Mouse (Mus musculus): ENCODE results near the gene Nek7. TPM values are rescaled to one million over a fixed set of nuclear protein-coding genes. Genes with fewer than 3 reads are reported as not detected.

Gene Nek7
- polyA plus RNA-seq, 1 experiment from 2014 or later: 44.7 TPM

- Histone ChIP-seq H3K4me1 (ENCODE audit: control insufficient read depth, insufficient read depth, low read length) (no peaks in the 10 kb centered on the region), H3K4me2 (replicated peaks; ENCODE audit: low read depth, low read length) (no peak overlapping the region), H3K27me3 (ENCODE audit: control insufficient read depth, insufficient read depth, low read length) (no peaks in the 10 kb centered on the region), H3K9me3 (ENCODE audit: control insufficient read depth, low read depth, low read length) (no peaks in the 10 kb centered on the region; the same call in 1 of the 2 replicates), H3K27ac (ENCODE audit: low read length) (no peak overlapping the region), H3K9ac (replicated peaks; ENCODE audit: low read depth, low read length) (no peak overlapping the region), H3K4me3 (ENCODE audit: low read depth, low read length) (no peak overlapping the region), H3K36me3 (ENCODE audit: control insufficient read depth, insufficient read depth, low read length) (no peaks in the 10 kb centered on the region)
- 75% methylated on average over 3 of the region's 3 CpGs for WGBS
- ATAC-seq (ENCODE audit: insufficient number of reproducible peaks, insufficient read depth, low FRiP score, low read depth): no peak
Observed at GRCm38 (mm10) chr1:138558342-138558741, 61.6 kb downstream of the Nek7 start.

DNA sequence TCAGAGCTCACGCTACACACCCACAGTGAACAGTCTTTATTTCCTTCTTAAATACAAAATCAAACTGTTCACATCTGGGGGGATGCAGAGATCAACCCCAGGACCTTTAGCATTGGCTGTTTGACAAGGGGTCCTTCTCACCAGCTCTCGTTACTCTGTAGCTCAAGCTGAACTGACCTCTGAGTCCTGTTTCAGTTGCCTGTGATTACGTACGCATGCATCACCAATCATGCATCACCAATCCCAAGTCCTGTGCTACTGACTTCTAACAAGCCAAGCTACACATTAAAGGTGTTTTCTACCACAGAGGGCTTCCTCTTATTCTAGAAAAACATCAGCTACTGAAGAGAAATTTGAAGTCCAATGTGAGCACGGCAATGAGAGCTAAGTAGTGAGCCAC, 65.0 kb downstream of the Nek7 start:
- no peak overlapping the region for H3K27ac ChIP-seq (ENCODE audit: low read length)
- no peaks in the 10 kb centered on the region for H3K36me3 ChIP-seq (ENCODE audit: control insufficient read depth, insufficient read depth, low read length)
- WGBS: 94% methylated on average over 5 of the region's 5 CpGs
- no peak overlapping the region for H3K4me2 ChIP-seq (replicated peaks; ENCODE audit: low read depth, low read length)
- no peak overlapping the region for H3K9ac ChIP-seq (replicated peaks; ENCODE audit: low read depth, low read length)
- H3K27me3 ChIP-seq (ENCODE audit: control insufficient read depth, insufficient read depth, low read length): no peaks in the 10 kb centered on the region
- H3K9me3 ChIP-seq (ENCODE audit: control insufficient read depth, low read depth, low read length): no peaks in the 10 kb centered on the region; the same call in 1 of the 2 replicates
- H3K4me1 ChIP-seq (ENCODE audit: control insufficient read depth, insufficient read depth, low read length): no peaks in the 10 kb centered on the region
- H3K4me3 ChIP-seq (ENCODE audit: low read depth, low read length): no peak overlapping the region
- ATAC-seq (ENCODE audit: insufficient number of reproducible peaks, insufficient read depth, low FRiP score, low read depth): no peak

- Histone ChIP-seq H3K27me3 (ENCODE audit: control insufficient read depth, insufficient read depth, low read length) (no peaks in the 10 kb centered on the region), H3K4me2 (replicated peaks; ENCODE audit: low read depth, low read length) (no peak overlapping the region), H3K4me3 (ENCODE audit: low read depth, low read length) (no peak overlapping the region), H3K4me1 (ENCODE audit: control insufficient read depth, insufficient read depth, low read length) (no peaks in the 10 kb centered on the region), H3K36me3 (ENCODE audit: control insufficient read depth, insufficient read depth, low read length) (no peaks in the 10 kb centered on the region), H3K9ac (replicated peaks; ENCODE audit: low read depth, low read length) (no peak overlapping the region), H3K9me3 (ENCODE audit: control insufficient read depth, low read depth, low read length) (no peaks in the 10 kb centered on the region; the same call in 1 of the 2 replicates), H3K27ac (ENCODE audit: low read length) (no peak overlapping the region)
- 48% methylated on average over 6 of the region's 6 CpGs for WGBS
- ATAC-seq (ENCODE audit: insufficient number of reproducible peaks, insufficient read depth, low FRiP score, low read depth): no peak
Observed at GRCm38 (mm10) chr1:138550184-138550583, 69.8 kb downstream of the Nek7 start.

DNA sequence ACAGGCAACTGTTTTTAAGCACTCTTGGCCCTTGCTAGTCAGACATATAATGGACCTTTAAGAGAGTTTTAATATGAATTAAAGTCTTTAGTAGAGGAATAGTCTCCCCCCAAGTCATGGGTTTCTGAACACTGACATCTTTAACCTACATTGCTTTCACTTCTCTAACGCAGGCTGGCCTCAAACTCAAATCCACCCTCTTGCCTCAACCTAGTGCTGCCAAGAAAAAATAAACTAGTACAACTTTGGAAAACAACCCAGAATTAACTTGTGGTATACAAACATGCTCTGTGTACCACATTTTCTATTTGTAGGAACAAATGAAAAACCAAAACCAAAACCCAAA, 77.8 kb downstream of the Nek7 start:
- WGBS: 84% methylated on average over 1 of the region's 1 CpGs
- H3K4me3 ChIP-seq (ENCODE audit: low read depth, low read length): no peak overlapping the region
- no peaks in the 10 kb centered on the region for H3K36me3 ChIP-seq (ENCODE audit: control insufficient read depth, insufficient read depth, low read length)
- H3K4me1 ChIP-seq (ENCODE audit: control insufficient read depth, insufficient read depth, low read length): no peaks in the 10 kb centered on the region; the same call in 1 of the 2 replicates
- peak overlapping the region; percentile 59; the same call in 1 of the 2 replicates for H3K27ac ChIP-seq (ENCODE audit: low read length)
- H3K9ac ChIP-seq (replicated peaks; ENCODE audit: low read depth, low read length): no peak overlapping the region
- H3K4me2 ChIP-seq (replicated peaks; ENCODE audit: low read depth, low read length): no peak overlapping the region
- no peaks in the 10 kb centered on the region for H3K9me3 ChIP-seq (ENCODE audit: control insufficient read depth, low read depth, low read length)
- no peak for ATAC-seq (ENCODE audit: insufficient number of reproducible peaks, insufficient read depth, low FRiP score, low read depth)
- H3K27me3 ChIP-seq (ENCODE audit: control insufficient read depth, insufficient read depth, low read length): no peaks in the 10 kb centered on the region

DNA sequence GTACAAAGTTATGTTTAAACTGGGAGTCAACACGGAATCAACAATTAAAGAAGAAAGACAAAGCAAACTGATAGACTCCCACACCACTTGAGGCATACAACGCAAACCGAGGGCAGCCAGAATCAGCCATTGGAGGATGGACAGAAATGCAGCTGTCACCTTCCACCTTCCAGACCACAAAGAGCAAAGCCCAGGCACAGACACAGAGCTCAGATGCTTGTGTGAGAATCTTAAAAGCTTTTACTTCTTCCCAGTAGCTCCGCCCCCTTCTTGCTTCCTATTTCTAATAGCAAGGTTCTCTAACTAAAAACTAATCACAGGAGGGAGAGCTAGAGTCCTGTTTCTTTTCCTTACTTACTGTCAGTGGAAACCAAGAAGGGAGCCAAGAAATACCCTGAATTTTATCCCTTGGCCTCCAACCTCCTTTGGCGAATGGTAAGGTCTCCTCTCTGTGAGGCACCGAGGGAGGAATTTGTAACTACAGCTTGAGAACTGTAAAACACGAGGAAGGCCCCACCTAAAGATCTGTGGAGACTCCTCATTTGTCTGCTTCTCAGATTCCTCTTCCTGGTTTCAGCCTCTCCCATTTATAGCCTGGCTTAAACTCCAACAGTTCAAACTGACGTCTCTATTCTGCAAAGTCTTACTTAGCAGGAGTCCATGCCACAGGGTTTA, 78.3 kb downstream of the Nek7 start:
- Histone ChIP-seq H3K27me3 (ENCODE audit: control insufficient read depth, insufficient read depth, low read length) (no peaks in the 10 kb centered on the region), H3K27ac (ENCODE audit: low read length) (peak overlapping the region; percentile 59; the same call in 1 of the 2 replicates), H3K9ac (replicated peaks; ENCODE audit: low read depth, low read length) (no peak overlapping the region), H3K4me2 (replicated peaks; ENCODE audit: low read depth, low read length) (no peak overlapping the region), H3K36me3 (ENCODE audit: control insufficient read depth, insufficient read depth, low read length) (no peaks in the 10 kb centered on the region), H3K9me3 (ENCODE audit: control insufficient read depth, low read depth, low read length) (no peaks in the 10 kb centered on the region), H3K4me3 (ENCODE audit: low read depth, low read length) (no peak overlapping the region), H3K4me1 (ENCODE audit: control insufficient read depth, insufficient read depth, low read length) (no peaks in the 10 kb centered on the region; the same call in 1 of the 2 replicates)
- ATAC-seq (ENCODE audit: insufficient number of reproducible peaks, insufficient read depth, low FRiP score, low read depth): no peak
- 56% methylated on average over 8 of the region's 8 CpGs for WGBS

GRCm38 (mm10) chr1:138539713-138540112, 80.2 kb downstream of the Nek7 start:
- no peak for ATAC-seq (ENCODE audit: insufficient number of reproducible peaks, insufficient read depth, low FRiP score, low read depth)

GRCm38 (mm10) chr1:138538217-138538616, 81.7 kb downstream of the Nek7 start:
- Histone ChIP-seq H3K4me3 (ENCODE audit: low read depth, low read length) (no peak overlapping the region), H3K27me3 (ENCODE audit: control insufficient read depth, insufficient read depth, low read length) (no peaks in the 10 kb centered on the region), H3K36me3 (ENCODE audit: control insufficient read depth, insufficient read depth, low read length) (no peaks in the 10 kb centered on the region), H3K4me1 (ENCODE audit: control insufficient read depth, insufficient read depth, low read length) (no peaks in the 10 kb centered on the region; the same call in 1 of the 2 replicates), H3K9me3 (ENCODE audit: control insufficient read depth, low read depth, low read length) (no peaks in the 10 kb centered on the region), H3K4me2 (replicated peaks; ENCODE audit: low read depth, low read length) (no peak overlapping the region), H3K9ac (replicated peaks; ENCODE audit: low read depth, low read length) (no peak overlapping the region), H3K27ac (ENCODE audit: low read length) (no peak overlapping the region)
- ATAC-seq (ENCODE audit: insufficient number of reproducible peaks, insufficient read depth, low FRiP score, low read depth): no peak

More at GRCm38 (mm10) chr1:138539713-138540112, 80.2 kb downstream of the Nek7 start:
- Histone ChIP-seq H3K4me2 (replicated peaks; ENCODE audit: low read depth, low read length) (no peak overlapping the region), H3K9me3 (ENCODE audit: control insufficient read depth, low read depth, low read length) (no peaks in the 10 kb centered on the region), H3K9ac (replicated peaks; ENCODE audit: low read depth, low read length) (no peak overlapping the region), H3K27me3 (ENCODE audit: control insufficient read depth, insufficient read depth, low read length) (no peaks in the 10 kb centered on the region), H3K4me3 (ENCODE audit: low read depth, low read length) (no peak overlapping the region), H3K27ac (ENCODE audit: low read length) (no peak overlapping the region), H3K36me3 (ENCODE audit: control insufficient read depth, insufficient read depth, low read length) (no peaks in the 10 kb centered on the region), H3K4me1 (ENCODE audit: control insufficient read depth, insufficient read depth, low read length) (no peaks in the 10 kb centered on the region; the same call in 1 of the 2 replicates)
- WGBS: 90% methylated on average over 1 of the region's 1 CpGs

- no peak overlapping the region for H3K27ac ChIP-seq (ENCODE audit: low read length)
- ATAC-seq (ENCODE audit: insufficient number of reproducible peaks, insufficient read depth, low FRiP score, low read depth): no peak
- 55% methylated on average over 16 of the region's 16 CpGs for WGBS
- no peak overlapping the region for H3K4me3 ChIP-seq (ENCODE audit: low read depth, low read length)
- 0 out of 2 replicates have a peak overlapping the region, but pooled peaks have one; percentile 21 for H3K9ac ChIP-seq (replicated peaks; ENCODE audit: low read depth, low read length)
- no peaks in the 10 kb centered on the region for H3K27me3 ChIP-seq (ENCODE audit: control insufficient read depth, insufficient read depth, low read length)
- no peak overlapping the region for H3K4me2 ChIP-seq (replicated peaks; ENCODE audit: low read depth, low read length)
- H3K9me3 ChIP-seq (ENCODE audit: control insufficient read depth, low read depth, low read length): no peaks in the 10 kb centered on the region
- no peaks in the 10 kb centered on the region; the same call in 1 of the 2 replicates for H3K36me3 ChIP-seq (ENCODE audit: control insufficient read depth, insufficient read depth, low read length)
- H3K4me1 ChIP-seq (ENCODE audit: control insufficient read depth, insufficient read depth, low read length): no peaks in the 10 kb centered on the region; the same call in 1 of the 2 replicates
Observed at GRCm38 (mm10) chr1:138535758-138536574, 84.0 kb downstream of the Nek7 start.
